Mouse (Mus musculus) liver, embryonic 14.5 days (tissue): ENCODE measurements around the gene Gm9857. TPM values are rescaled to one million over a fixed set of nuclear protein-coding genes. Genes with fewer than 3 reads are reported as not detected.

Source experiments
- ATAC-seq: fragments of 200-750 bp; cut with Nextera tagmentation; 2 replicates; pipeline ENCODE4 v1.8.0; 2017; ENCODE audit warnings: moderate number of reproducible peaks, mild to moderate bottlenecking, moderate library complexity; ENCODE audit not compliant: insufficient read depth
- DNase-seq, 3 experiments: peaks; one replicate each; pipeline ENCODE4 v3.0.0-alpha.2; 2012 to 2013; ENCODE audit warnings: low read depth in 3 of 3, low spot score in 3 of 3
- H3K27ac ChIP-seq: fragments of 300-500 bp; sonication (generic); 2 replicates; pipeline ENCODE4 v1.5.1; 2014; ENCODE audit warnings: moderate library complexity, mild to moderate bottlenecking, control low read depth, inconsistent platforms
- H3K27me3 ChIP-seq: fragments of 300-500 bp; sonication (generic); 2 replicates; pipeline ENCODE4 v1.6.1; 2014; ENCODE audit warnings: mild to moderate bottlenecking, low read length, moderate library complexity; ENCODE audit not compliant: control insufficient read depth, insufficient read depth
- H3K36me3 ChIP-seq: fragments of 300-500 bp; sonication (generic); replicated peaks from 2 replicates; pipeline ENCODE4 v1.6.1; 2014; ENCODE audit warnings: low read depth; ENCODE audit not compliant: control insufficient read depth, insufficient read depth
- H3K4me1 ChIP-seq, 2 experiments: fragments of 200-500 bp in 1 of 2; fragments of 300-500 bp in 1 of 2; sonication (generic) in 1 of 2; replicated peaks; 2 replicates each; pipeline ENCODE4 v1.6.1; 2012 to 2014; ENCODE audit warnings: antibody characterized with exemption in 1 of 2, inconsistent platforms in 1 of 2, low read length in 1 of 2; ENCODE audit not compliant: control insufficient read depth in 2 of 2, insufficient read depth in 2 of 2
- H3K4me2 ChIP-seq: fragments of 300-500 bp; sonication (generic); 2 replicates; pipeline ENCODE4 v1.6.1; 2014; ENCODE audit warnings: low read depth, mild to moderate bottlenecking, control low read depth, moderate library complexity
- H3K4me3 ChIP-seq, 2 experiments: fragments of 200-500 bp in 1 of 2; fragments of 300-500 bp in 1 of 2; sonication (generic) in 1 of 2; 2 replicates each; pipeline ENCODE4 v1.5.1; 2012 to 2014; ENCODE audit warnings: low read depth in 2 of 2, low read length in 2 of 2, mild to moderate bottlenecking in 2 of 2, control low read depth in 1 of 2, inconsistent platforms in 1 of 2, moderate library complexity in 1 of 2; ENCODE audit not compliant: insufficient read depth in 1 of 2
- H3K9ac ChIP-seq: fragments of 300-500 bp; sonication (generic); replicated peaks from 2 replicates; pipeline ENCODE4 v1.6.1; 2014; ENCODE audit warnings: mild to moderate bottlenecking, control low read depth, moderate library complexity
- H3K9me3 ChIP-seq: fragments of 300-500 bp; sonication (generic); 2 replicates; pipeline ENCODE4 v1.6.1; 2016; ENCODE audit warnings: low read length, mixed read lengths; ENCODE audit not compliant: control insufficient read depth
- CTCF ChIP-seq: IDR thresholded peaks from 2 replicates; pipeline ENCODE4 v1.5.1; 2016; ENCODE audit warnings: antibody characterized with exemption, low read depth, control low read depth
- EP300 ChIP-seq: IDR thresholded peaks from 2 replicates; pipeline ENCODE4 v1.6.1; 2016; ENCODE audit warnings: antibody characterized with exemption, low read depth
- WGBS: fragments of 180-500 bp; shearing (Covaris S2); extraction: QIAGEN DNeasy Blood & Tissue Kit; methylation state at CpG from one replicate; pipeline ENCODE4 v1.1.7; 2014; ENCODE audit not compliant: insufficient replicate concordance; 5-methylcytosine and 5-hydroxymethylcytosine counted together
- polyA plus RNA-seq, 2 experiments: library from polyadenylated mRNA; depleted of rRNA in 1 of 2; stranded (reverse) in 1 of 2; unstranded in 1 of 2; fragments of >200 nt; fragmentation: Nextera tagmentation in 1 of 2; extraction: Ambion mirVana in 1 of 2; gene quantifications; 2 replicates each; pipeline versions ENCODE4 v1.2.1 to v1.2.3; 2012 to 2014

The Gm9857 gene
- polyA plus RNA-seq, 2 experiments = not detected

DNA sequence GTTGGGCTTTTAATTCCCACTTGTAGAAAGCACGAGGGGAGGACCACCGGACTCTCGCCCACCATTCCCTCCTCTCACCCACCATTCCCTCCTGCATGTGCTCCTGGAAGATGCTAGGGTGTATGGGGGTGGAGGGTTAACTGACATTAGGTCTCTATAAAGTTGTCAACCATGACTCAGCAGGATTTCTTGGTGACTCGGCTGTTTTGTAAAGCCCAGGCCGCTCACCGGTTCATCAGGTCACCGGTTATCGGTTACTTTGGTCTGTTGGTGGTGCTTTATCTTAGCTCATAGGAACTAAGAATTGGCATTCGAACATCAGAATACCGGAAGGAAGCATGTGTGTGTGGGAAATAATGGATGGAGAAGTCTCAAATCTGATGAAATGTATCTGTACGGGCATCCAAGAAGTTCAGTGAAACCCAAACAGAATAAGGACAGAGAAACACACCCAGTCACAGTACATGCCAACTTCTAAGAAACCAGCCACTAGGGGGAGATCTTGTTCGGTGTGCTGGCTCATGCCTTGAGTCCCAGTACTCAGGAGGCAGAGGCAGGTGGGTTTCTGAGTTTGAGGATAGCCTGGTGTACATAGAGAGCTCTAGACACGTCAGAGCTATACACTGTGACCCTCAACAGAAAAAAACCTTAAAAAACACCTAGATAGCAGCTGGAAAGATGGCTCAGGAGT is 37.2 kb upstream of the Gm9857 start:
- 73% methylated on average over 13 of the region's 13 CpGs for WGBS
- no peaks in the 10 kb centered on the region for H3K27me3 ChIP-seq
- peaks cover 0 to 11% of the 10 kb centered on the region in 2 experiments; a peak in 3 of 4 replicates for H3K4me1 ChIP-seq
- no peak overlapping the region for H3K4me2 ChIP-seq
- no peak overlapping the region for H3K27ac ChIP-seq
- no peaks in the 10 kb centered on the region for H3K9me3 ChIP-seq
- H3K36me3 ChIP-seq = no peaks in the 10 kb centered on the region
- DNase-seq = peak in 1 of 3 experiments; percentile 26
- H3K9ac ChIP-seq = no peak overlapping the region
- no peak for TF ChIP-seq EP300
- TF ChIP-seq CTCF = peak; percentile 75
- 0 out of 2 replicates have a peak, but pooled peaks have one; percentile 21 for ATAC-seq
- H3K4me3 ChIP-seq = no peak overlapping the region

GRCm38 (mm10) chr3:108974920-108975485 is 34.8 kb upstream of the Gm9857 start:
- 67% methylated on average over 15 of the region's 15 CpGs for WGBS
- H3K4me2 ChIP-seq = peak overlapping the region; percentile 32

DNA sequence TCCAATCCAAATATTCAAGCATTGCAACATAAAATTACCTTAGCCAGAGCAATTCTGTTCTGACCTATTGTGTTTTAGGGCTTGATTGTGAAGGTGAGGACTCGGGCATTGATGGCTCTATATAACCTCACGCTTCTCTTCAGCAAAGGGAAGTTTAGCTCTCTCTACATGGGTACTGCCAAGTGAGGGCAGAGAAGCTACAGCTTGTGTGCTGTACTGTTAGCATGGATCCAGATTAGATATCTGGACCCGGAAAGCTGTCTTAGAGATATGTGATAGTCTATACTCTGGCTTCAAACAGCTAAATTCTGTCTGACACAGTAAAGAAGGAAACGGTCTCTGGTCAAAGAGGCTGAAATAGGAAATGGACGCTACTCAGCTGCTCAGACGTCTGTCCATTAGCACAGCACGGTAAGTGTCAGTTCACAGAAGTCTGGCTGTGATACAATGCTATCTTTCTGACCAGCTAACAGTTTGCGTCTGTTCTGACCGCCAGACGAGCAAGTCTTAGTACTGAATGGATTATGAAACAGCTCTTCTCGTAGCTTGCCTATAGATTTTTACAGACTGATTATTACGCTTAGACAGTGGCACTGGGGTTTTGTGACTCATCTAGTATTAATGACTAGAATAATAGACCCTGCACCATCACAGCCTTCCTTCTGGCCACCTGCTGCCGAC is 33.9 kb upstream of the Gm9857 start:
- ATAC-seq (peak; percentile 77), DNase-seq (no peak)
- H3K4me2 ChIP-seq = peak overlapping the region; percentile 32
- TF ChIP-seq EP300 (peak; percentile 63), CTCF (no peak)
- H3K4me3 ChIP-seq = no peak overlapping the region
- no peak overlapping the region for H3K9ac ChIP-seq
- 27% methylated on average over 13 of the region's 13 CpGs for WGBS
- no peaks in the 10 kb centered on the region for H3K36me3 ChIP-seq
- H3K4me1 ChIP-seq = peaks cover 0 to 11% of the 10 kb centered on the region in 2 experiments; a peak in 3 of 4 replicates
- H3K27me3 ChIP-seq = no peaks in the 10 kb centered on the region
- H3K9me3 ChIP-seq = no peaks in the 10 kb centered on the region
- no peak overlapping the region for H3K27ac ChIP-seq

More at GRCm38 (mm10) chr3:108974920-108975485, 34.8 kb upstream of the Gm9857 start:
- no peak for TF ChIP-seq EP300
- TF ChIP-seq CTCF = no peak
- Histone ChIP-seq H3K4me3 (no peak overlapping the region), H3K9me3 (no peaks in the 10 kb centered on the region), H3K27ac (no peak overlapping the region), H3K36me3 (no peaks in the 10 kb centered on the region), H3K9ac (no peak overlapping the region), H3K4me1 (peaks cover 0 to 11% of the 10 kb centered on the region in 2 experiments; a peak in 3 of 4 replicates), H3K27me3 (no peaks in the 10 kb centered on the region)
- no peak for ATAC-seq
- DNase-seq = no peak

- Histone ChIP-seq H3K4me2 (no peak overlapping the region), H3K36me3 (no peaks in the 10 kb centered on the region), H3K27ac (no peak overlapping the region), H3K27me3 (no peaks in the 10 kb centered on the region), H3K9me3 (no peaks in the 10 kb centered on the region), H3K4me3 (no peak overlapping the region), H3K9ac (no peak overlapping the region), H3K4me1 (peaks cover 0 to 7% of the 10 kb centered on the region in 2 experiments; a peak in 2 of 4 replicates)
- no peak for DNase-seq
- TF ChIP-seq CTCF (no peak), EP300 (no peak)
- WGBS = 54% methylated on average over 3 of the region's 3 CpGs
- no peak for ATAC-seq
Observed at GRCm38 (mm10) chr3:108966051-108966450, 25.8 kb upstream of the Gm9857 start.

GRCm38 (mm10) chr3:108964361-108965044 is 24.3 kb upstream of the Gm9857 start:
- Histone ChIP-seq H3K27ac (no peak overlapping the region), H3K9me3 (no peaks in the 10 kb centered on the region), H3K36me3 (no peaks in the 10 kb centered on the region), H3K9ac (no peak overlapping the region), H3K4me3 (no peak overlapping the region), H3K4me2 (no peak overlapping the region), H3K27me3 (no peaks in the 10 kb centered on the region), H3K4me1 (peaks cover 0 to 7% of the 10 kb centered on the region in 2 experiments; a peak in 2 of 4 replicates)
- ATAC-seq (no peak), DNase-seq (no peak)
- TF ChIP-seq CTCF = peak; percentile 12; the same call in 1 of the 2 replicates
- TF ChIP-seq EP300 = no peak
- WGBS = 74% methylated on average over 7 of the region's 7 CpGs
